Mouse (Mus musculus) skeletal muscle tissue, adult 2 months (tissue): Measurements from ENCODE around the gene Nploc4.
"Not testable (repeated sequence)": the region's sequence is repeated elsewhere in the genome, so short reads cannot be mapped to it uniquely, and the experiment has no call there.

Experiments used
- DNase-seq: peaks from one replicate; pipeline ENCODE4 v3.0.0-alpha.2; 2012; ENCODE audit warnings: low read depth, low spot score

Gene Nploc4

GRCm38 (mm10) chr11:120442765-120443280 lies 5.3 kb upstream of the Nploc4 start:
- no peak for DNase-seq

- no peak for DNase-seq
These were observed 4.8 kb upstream of the Nploc4 start, which contains the start of gene Tspan10 for GRCm38 (mm10) chr11:120442344-120442743. Gene Tspan10 (plus strand): TSS chr11:120442644.

DNA sequence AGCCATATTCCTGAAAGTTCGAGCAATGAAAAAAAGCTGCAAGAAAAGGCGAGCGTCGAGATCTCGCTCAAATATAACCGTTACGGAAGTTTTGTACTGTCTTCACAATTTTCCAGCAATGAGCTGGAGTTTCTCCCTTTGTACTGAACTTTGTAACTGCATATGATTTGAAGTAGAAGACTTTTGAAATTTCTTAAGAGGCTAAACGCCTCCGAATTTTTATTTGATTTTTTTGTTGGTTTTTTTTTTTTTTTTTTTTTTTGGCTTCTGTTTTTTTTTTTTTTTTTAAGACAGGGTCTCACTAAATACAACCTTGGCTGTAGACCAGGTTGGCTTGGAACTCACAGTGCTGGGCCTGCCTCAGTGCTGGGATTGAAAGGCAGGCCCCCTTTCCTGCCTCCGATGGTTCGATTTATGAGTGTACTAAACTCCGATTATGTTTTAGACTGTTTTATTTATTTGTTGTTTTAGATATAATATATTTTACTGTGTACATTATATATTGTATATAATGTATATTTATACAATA lies 413 bp upstream of the Nploc4 start:
- no peak for DNase-seq

DNA sequence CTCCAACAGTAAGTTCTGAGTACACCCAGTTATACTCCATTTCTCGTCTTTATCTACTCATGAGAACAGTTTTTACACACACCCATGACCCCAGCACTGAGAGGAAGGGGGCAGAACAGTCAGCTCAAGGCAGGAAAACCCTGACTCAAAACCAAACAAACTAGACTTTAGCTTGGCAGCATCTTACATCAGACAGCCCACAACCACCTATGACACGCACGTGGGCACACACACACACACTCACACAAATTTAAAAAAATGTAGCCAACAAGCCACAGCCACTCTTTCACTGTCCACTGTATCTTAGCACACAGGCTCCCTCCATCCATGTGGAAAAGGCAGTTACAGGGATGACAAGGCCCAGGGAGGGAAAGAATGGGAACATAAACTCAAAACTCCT lies 10.8 kb downstream of the Nploc4 start:
- DNase-seq, result no peak

GRCm38 (mm10) chr11:120423569-120424295 lies 13.8 kb downstream of the Nploc4 start:
- peak; percentile 76 for DNase-seq

DNA sequence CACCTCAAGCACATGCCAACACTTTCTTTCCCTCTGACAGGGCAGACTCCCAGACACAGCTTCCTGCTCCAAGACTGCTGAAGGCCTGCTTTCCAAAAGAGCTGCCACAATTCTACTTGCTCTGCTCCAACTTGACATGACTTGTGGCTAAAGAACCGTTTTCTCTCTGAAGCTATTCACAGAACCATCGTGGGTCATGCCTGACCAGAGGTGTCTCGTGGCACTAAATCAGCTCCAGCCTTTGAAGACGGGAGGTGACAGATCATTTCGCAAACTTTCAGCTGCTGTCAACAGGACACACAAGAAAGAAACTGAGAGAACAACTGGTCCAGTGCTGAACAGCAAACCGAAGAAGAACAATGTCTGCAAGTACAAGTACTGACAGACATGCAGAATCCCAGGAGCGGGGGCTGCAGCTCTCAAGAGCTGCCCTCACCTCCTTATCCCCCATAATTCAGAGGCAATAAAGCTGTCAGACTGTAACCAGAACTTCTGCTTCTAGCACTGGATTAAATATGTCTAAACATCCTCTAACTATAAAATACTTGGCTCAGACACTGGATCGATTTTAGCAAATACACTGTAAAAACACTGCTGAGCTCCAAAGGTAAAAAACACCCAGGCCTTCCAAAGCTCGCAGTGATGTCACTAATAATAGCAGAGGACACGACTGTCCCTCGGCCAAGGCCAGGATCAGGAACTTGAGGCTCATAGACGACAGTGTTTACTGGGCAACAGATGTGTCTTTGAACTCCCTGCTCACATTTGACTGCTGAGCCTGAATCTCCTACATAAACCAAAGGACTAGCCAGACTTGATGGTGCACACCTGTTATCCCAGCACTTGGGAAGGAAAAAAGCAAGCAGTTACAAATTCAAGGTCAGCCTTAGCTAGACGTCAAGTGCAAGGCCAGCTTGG lies 14.6 kb downstream of the Nploc4 start:
- DNase-seq, result peak; percentile 47

DNA sequence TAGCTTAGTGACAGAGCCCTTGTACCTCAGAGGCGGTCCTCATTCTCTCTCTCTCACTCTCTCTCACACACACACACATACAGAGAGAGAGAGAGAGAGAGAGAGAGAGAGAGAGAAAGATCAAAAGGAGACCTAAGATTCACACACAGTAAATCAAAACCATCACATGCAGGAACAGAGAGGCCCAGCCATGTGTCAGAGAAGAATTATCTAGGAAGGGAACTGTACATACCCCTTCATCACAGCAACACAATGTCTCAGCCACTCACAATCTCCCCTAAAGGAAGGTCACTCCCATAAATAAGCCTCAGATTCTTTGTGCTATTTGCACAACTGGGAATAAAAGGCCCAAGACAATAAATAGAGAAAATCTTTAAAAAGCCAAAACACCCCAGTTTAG lies 18.9 kb downstream of the Nploc4 start:
- DNase-seq, result no peak

- no peak for DNase-seq
These were observed 19.7 kb downstream of the Nploc4 start for GRCm38 (mm10) chr11:120417852-120418251.

DNA sequence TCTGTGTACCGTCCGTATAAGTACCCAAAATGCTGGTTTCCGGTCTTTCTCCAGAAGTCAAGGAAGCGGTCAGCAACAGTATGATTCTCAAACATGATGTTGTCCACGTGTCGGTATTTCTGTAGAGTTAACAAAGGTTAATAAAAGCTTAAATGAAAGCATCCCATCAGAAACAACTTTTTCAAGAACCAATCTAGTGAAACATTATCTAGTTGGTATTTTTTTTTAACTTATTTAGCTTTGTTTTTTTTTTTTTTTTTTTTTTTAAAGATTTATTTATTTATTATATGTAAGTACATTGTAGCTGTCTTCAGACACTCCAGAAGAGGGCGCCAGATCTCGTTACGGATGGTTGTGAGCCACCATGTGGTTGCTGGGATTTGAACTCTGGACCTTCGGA lies 23.9 kb downstream of the Nploc4 start:
- DNase-seq, result not testable (repeated sequence)

GRCm38 (mm10) chr11:120406445-120406844 lies 31.1 kb downstream of the Nploc4 start:
- DNase-seq, result no peak

DNA sequence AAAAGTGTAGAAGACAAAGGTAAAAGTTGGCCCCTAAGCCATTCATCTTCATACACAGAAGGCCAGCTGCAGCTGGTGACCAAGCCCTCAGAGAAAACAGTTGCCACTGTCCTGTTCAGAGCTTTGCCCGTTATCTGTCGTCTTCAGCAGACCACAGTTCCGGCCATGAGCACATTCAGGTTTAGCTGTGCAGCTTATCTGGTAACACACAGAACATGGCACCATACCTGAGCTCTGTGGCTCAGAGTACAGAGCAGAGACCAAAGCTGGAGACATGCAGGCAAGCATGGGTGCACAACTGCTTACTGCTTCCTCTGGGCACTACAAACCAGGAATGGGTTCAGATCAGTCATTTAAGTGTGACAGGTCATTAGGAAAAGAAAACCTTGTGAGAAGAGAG lies 31.6 kb downstream of the Nploc4 start:
- DNase-seq, result no peak

- no peak for DNase-seq
These were observed 32.7 kb downstream of the Nploc4 start for GRCm38 (mm10) chr11:120404814-120405213.

DNA sequence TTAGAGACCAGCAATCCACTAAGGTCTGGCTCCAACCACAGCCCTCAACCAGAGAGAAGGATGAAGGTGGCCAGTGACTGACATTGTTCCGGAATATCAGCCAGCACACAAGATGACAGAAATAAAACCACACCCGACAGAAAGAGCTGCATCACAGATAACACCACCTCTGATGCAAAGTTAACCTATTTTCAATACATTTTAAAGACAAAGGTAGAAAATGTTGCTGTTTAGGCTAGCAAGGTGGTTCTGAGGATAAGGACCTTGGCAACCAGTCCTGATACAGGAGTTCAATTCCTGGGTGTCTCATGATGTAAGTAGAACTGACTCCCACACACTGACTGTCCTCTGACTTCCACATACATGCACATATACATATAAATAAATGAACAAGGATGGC lies 38.2 kb downstream of the Nploc4 start:
- no peak for DNase-seq

GRCm38 (mm10) chr11:120397602-120398001 lies 39.9 kb downstream of the Nploc4 start:
- DNase-seq, result no peak

DNA sequence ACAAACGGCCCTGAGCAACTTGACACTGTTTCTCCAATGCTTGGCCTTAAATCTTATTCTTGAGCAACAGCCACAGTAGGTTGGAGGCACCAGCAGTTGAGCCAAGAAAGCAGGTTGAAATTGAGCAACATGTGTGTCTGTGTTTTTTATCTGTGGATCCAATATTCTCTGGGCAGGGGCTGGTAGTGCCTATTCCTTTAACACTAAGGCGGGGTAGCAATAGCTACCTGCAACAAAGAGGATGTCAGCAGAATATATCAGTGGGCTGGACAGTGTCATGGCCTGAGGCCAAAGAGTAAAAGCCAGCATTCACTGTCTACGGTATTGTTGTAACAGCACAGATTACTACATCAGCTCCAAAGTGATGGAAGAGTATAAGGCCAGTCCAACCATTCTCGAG lies 41.8 kb downstream of the Nploc4 start:
- DNase-seq, result no peak

DNA sequence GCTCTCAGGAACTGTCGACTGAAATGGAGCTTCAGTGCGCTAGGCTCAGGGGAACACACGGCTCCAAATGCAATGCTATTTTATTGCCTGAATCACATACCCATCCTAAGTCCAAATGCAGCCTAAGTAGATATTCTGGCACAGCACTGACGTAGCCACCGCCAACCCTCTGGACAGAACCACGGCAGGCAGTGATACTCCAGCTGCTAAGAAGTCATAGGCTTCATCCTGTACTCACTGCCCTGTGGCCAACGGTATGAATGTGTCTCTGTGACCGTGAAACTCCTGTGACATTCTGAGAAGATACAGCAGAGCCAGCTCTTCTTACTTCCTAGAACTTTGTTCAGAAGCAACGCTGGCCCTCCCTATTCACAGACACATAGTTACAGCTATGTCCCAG lies 48.9 kb downstream of the Nploc4 start:
- DNase-seq, result peak; percentile 84

- DNase-seq, result no peak
These were observed 50.4 kb downstream of the Nploc4 start for GRCm38 (mm10) chr11:120387157-120387556.

DNA sequence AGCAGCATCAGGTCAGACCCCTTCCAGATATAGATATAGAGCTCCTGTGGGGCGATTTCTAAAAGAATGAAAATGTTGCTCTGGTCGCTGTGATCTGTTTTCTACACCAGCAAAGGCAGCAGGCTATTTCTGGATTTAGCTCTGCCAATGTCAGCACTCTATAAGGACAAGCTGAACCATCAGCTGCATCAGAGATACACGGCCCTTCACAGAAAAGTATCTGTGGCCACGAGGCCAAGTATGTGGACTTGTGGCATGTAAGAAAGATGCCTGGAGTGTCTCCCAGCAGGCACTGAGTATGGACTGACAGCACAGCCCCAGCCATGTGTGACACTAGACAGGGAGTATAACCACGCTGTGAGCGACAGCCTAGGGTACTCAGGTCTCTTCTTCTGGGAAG lies 50.9 kb downstream of the Nploc4 start:
- peak; percentile 93 for DNase-seq

GRCm38 (mm10) chr11:120382509-120382908 lies 55.0 kb downstream of the Nploc4 start:
- no peak for DNase-seq

- no peak for DNase-seq
These were observed 56.4 kb downstream of the Nploc4 start for GRCm38 (mm10) chr11:120381157-120381556.

- DNase-seq, result no peak
These were observed 57.2 kb downstream of the Nploc4 start for GRCm38 (mm10) chr11:120380271-120380670.
